Mouse (Mus musculus) bone marrow, adult 2 months (tissue): ENCODE data around the gene Aqr. TPM values are rescaled to one million over a fixed set of nuclear protein-coding genes. Genes with fewer than 3 reads are reported as not detected.

Source experiments
- H3K27ac ChIP-seq: fragments of 200-500 bp; 2 replicates; pipeline ENCODE4 v1.5.1; 2012; ENCODE audit warnings: low read depth, mild to moderate bottlenecking, control low read depth, inconsistent platforms, low read length; ENCODE audit not compliant: control insufficient read depth, poor library complexity, insufficient read depth
- H3K4me1 ChIP-seq: fragments of 200-500 bp; 2 replicates; pipeline ENCODE4 v1.6.1; 2011; ENCODE audit warnings: low read length; ENCODE audit not compliant: control insufficient read depth, insufficient read depth
- H3K4me3 ChIP-seq: fragments of 200-500 bp; replicated peaks from 2 replicates; pipeline ENCODE3; 2011; ENCODE audit warnings: mild to moderate bottlenecking, low read depth, low read length, control low read depth; ENCODE audit not compliant: control insufficient read depth
- CTCF ChIP-seq: fragments of 200-500 bp; IDR thresholded peaks from 2 replicates; pipeline ENCODE4 v1.5.1; 2011; ENCODE audit warnings: low read length, control low read depth; ENCODE audit not compliant: control insufficient read depth, insufficient read depth
- POLR2A ChIP-seq: fragments of 200-500 bp; IDR thresholded peaks from 2 replicates; pipeline ENCODE4 v1.6.1; 2011; ENCODE audit warnings: low read depth, mild to moderate bottlenecking, control low read depth, low read length, borderline replicate concordance; ENCODE audit not compliant: control insufficient read depth
- WGBS: fragments of 180-500 bp; shearing (Covaris S2); methylation state at CpG from one replicate; pipeline ENCODE4 v1.1.7; 2018; 5-methylcytosine and 5-hydroxymethylcytosine counted together
- polyA plus RNA-seq: library from polyadenylated mRNA; stranded (reverse); fragments of >200 nt; gene quantifications from 2 replicates; pipeline ENCODE4 v1.2.4, GENCODE M21; 2011; ENCODE audit warnings: low replicate concordance; ENCODE audit not compliant: missing spikeins, insufficient read depth, insufficient read length

Aqr gene
- polyA plus RNA-seq, 1 experiment, result 15.3 TPM

- WGBS, result 64% methylated on average over 4 of the region's 4 CpGs
- no peak for TF ChIP-seq CTCF
- TF ChIP-seq POLR2A, result no peak
- Histone ChIP-seq H3K4me3 (no peak overlapping the region), H3K27ac (no peak overlapping the region), H3K4me1 (no peaks in the 10 kb centered on the region)
Measured at GRCm38 (mm10) chr2:114097627-114098026, 89.2 kb downstream of the Aqr start.

DNA sequence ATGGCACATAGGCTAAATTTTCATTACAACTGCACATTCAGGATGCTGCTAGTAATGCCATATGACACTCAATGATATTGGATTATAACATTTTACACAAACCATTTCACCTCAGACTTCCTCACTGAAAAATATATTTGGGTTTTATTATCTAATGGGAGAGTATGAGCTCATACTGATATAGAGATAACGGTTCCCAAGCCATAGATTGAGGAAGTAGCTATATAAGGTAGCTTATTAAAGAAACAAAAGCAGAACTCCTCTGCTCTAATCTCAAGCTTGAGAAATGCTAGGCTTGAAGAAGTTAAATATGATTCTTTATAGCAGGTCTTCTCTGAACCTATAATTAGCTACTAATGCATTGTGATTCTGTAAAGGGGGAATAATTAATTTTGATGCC, 90.3 kb downstream of the Aqr start:
- WGBS, result 13% methylated on average over 1 of the region's 1 CpGs
- H3K4me3 ChIP-seq, result no peak overlapping the region
- TF ChIP-seq CTCF, result no peak
- no peak for TF ChIP-seq POLR2A
- H3K27ac ChIP-seq, result no peak overlapping the region
- H3K4me1 ChIP-seq, result no peaks in the 10 kb centered on the region

DNA sequence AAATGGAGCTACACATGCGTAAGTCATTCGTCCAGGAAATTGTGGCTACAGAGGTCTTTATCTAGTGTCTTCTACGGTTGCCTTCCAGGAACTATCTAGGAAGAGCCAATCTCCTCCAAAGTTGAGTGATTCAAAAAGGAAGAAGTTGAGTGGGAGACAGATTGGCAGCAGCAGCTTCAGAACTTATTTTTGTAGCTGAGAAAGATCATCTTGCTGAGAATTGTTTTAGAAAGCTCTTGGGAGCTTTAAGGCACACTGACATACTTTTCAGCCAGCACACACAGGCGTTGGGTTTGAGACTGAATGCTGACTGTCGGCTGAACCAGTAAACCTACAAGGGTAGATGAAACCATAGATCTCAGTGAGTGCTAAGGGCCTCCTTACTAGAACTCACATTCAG, 91.5 kb downstream of the Aqr start:
- WGBS, result 69% methylated on average over 5 of the region's 5 CpGs
- Histone ChIP-seq H3K4me3 (no peak overlapping the region), H3K27ac (no peak overlapping the region), H3K4me1 (no peaks in the 10 kb centered on the region)
- TF ChIP-seq CTCF, result no peak

DNA sequence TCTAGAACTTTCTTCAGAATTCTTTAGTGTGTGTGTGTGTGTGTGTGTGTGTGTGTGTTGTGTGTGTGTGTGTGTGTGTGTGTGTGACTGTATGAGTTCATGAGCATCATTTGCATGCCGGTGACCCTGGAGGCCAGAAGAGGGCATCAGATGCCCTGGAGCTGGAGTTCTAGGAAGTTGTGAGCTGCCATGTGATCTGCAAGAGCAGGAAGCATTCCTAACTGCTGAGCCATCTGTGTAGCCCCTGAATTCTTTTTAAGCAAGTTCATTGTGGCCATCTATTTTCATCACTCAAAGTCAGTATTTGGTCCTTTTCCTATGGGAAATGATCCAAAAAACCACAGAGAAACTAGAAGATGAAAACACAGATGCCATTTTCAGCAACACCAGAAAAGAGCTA, 92.1 kb downstream of the Aqr start:
- 60% methylated on average over 1 of the region's 1 CpGs for WGBS
- no peak for TF ChIP-seq POLR2A
- TF ChIP-seq CTCF, result no peak
- Histone ChIP-seq H3K4me1 (no peaks in the 10 kb centered on the region), H3K4me3 (no peak overlapping the region), H3K27ac (no peak overlapping the region)

DNA sequence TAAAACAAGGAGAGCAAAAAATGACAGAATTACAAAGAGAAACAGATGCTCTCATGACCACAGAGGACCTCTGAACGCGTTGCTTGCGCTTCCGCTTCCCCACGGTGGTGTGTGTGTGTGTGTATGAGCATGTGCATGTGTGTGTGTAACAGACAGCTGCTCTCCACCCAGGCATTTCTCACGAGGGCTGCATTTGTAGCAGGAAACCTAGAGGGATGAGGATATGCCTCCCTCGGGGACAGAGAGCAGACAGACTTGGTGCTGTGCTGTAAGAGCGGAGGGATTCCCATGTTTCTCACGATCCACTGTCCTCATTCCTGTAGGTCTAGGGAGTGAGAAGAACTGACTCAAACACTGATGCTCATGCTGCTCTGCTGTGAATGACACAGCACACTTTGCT, 93.2 kb downstream of the Aqr start:
- Histone ChIP-seq H3K4me3 (no peak overlapping the region), H3K27ac (no peak overlapping the region), H3K4me1 (no peaks in the 10 kb centered on the region)
- 74% methylated on average over 9 of the region's 9 CpGs for WGBS
- TF ChIP-seq CTCF (no peak), POLR2A (no peak)

DNA sequence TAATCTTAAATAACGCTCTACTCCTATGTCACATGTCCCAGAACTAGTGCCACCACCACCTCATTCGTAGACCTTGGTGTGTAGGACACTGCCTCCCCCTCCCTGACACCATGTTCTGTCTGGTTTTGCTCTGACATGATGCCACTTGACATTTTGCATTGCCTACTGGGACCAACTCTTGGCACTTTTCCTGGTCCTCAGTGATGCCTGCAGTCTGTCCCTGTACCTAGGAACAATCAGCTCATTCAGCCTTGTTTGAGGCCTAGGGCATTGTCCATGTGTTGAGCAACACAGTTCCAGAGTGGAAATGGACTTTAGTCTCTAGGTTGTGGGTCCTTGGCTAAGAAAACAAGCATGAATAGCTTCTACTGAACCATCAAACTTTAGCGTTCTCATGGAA, 97.0 kb downstream of the Aqr start:
- H3K4me1 ChIP-seq, result no peaks in the 10 kb centered on the region
- TF ChIP-seq POLR2A, result no peak
- no peak for TF ChIP-seq CTCF
- WGBS, result 82% methylated on average over 3 of the region's 3 CpGs
- H3K4me3 ChIP-seq, result no peak overlapping the region
- no peak overlapping the region for H3K27ac ChIP-seq

- TF ChIP-seq CTCF (no peak), POLR2A (no peak)
- no peaks in the 10 kb centered on the region for H3K4me1 ChIP-seq
- H3K4me3 ChIP-seq, result no peak overlapping the region
- no peak overlapping the region for H3K27ac ChIP-seq
- WGBS, result 48% methylated on average over 1 of the region's 1 CpGs
Measured at GRCm38 (mm10) chr2:114087271-114087670, 99.6 kb downstream of the Aqr start.

- WGBS, result 83% methylated on average over 2 of the region's 2 CpGs
- TF ChIP-seq CTCF (no peak), POLR2A (no peak)
- Histone ChIP-seq H3K4me3 (no peak overlapping the region), H3K27ac (no peak overlapping the region), H3K4me1 (no peaks in the 10 kb centered on the region)
Measured at GRCm38 (mm10) chr2:114071876-114072275, 114.9 kb downstream of the Aqr start.

DNA sequence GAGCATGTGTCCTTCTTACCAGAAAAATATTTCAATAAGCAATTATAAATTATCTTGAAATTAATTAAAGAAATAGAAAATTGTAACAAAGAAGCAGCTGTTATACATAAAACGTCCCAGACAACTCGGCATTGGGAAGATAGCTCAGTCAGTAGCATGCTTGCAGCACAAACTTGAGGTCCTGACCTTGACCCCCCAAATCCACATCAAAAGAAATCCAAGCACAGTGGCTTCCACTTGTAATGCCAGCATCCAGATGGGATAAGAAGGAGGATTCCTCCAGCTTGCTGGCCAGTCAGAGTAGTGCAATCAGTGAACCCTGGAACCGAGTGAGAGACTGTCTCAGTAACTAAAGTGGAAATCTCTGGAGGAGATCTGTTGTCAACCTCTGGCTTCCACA, 120.6 kb downstream of the Aqr start:
- H3K4me1 ChIP-seq, result no peaks in the 10 kb centered on the region
- TF ChIP-seq CTCF (no peak), POLR2A (no peak)
- 73% methylated on average over 3 of the region's 3 CpGs for WGBS
- no peak overlapping the region for H3K27ac ChIP-seq
- H3K4me3 ChIP-seq, result no peak overlapping the region

- Histone ChIP-seq H3K4me3 (no peak overlapping the region), H3K27ac (no peak overlapping the region), H3K4me1 (no peaks in the 10 kb centered on the region)
- TF ChIP-seq POLR2A (no peak), CTCF (no peak)
- WGBS, result 49% methylated on average over 2 of the region's 2 CpGs
Measured at GRCm38 (mm10) chr2:114064004-114064403, 122.8 kb downstream of the Aqr start.
